Mouse (Mus musculus) limb, embryonic 15.5 days (tissue): ENCODE results near the gene Jsrp1. TPM values are rescaled to one million over a fixed set of nuclear protein-coding genes. Genes with fewer than 3 reads are reported as not detected.

Experiments
- ATAC-seq: fragments of 200-750 bp; cut with Nextera tagmentation; 2 replicates; pipeline ENCODE4 v1.8.0; 2017; ENCODE audit warnings: low read depth, moderate TSS enrichment; ENCODE audit not compliant: insufficient number of reproducible peaks, low FRiP score, low TSS enrichment
- H3K27ac ChIP-seq: fragments of 300-500 bp; sonication (generic); 2 replicates; pipeline ENCODE4 v1.5.1; 2015; ENCODE audit warnings: moderate library complexity, mild to moderate bottlenecking, inconsistent platforms
- H3K27me3 ChIP-seq: fragments of 300-500 bp; sonication (generic); 2 replicates; pipeline ENCODE4 v1.6.1; 2015; ENCODE audit warnings: inconsistent platforms
- H3K36me3 ChIP-seq: fragments of 300-500 bp; sonication (generic); 2 replicates; pipeline ENCODE4 v1.6.1; 2015; ENCODE audit warnings: inconsistent platforms
- H3K4me1 ChIP-seq: fragments of 300-500 bp; sonication (generic); 2 replicates; pipeline ENCODE4 v1.6.1; 2015; ENCODE audit warnings: inconsistent platforms
- H3K4me2 ChIP-seq: fragments of 300-500 bp; sonication (generic); 2 replicates; pipeline ENCODE4 v1.6.1; 2015; ENCODE audit warnings: mild to moderate bottlenecking, inconsistent platforms
- H3K4me3 ChIP-seq: fragments of 300-500 bp; sonication (generic); 2 replicates; pipeline ENCODE4 v1.5.1; 2015; ENCODE audit warnings: mild to moderate bottlenecking, inconsistent platforms
- H3K9ac ChIP-seq: fragments of 300-500 bp; sonication (generic); 2 replicates; pipeline ENCODE4 v1.6.1; 2015; ENCODE audit warnings: inconsistent platforms
- H3K9me3 ChIP-seq: fragments of 300-500 bp; sonication (generic); 2 replicates; pipeline ENCODE4 v1.6.1; 2016; ENCODE audit warnings: inconsistent platforms
- WGBS: fragments of 180-500 bp; shearing (Covaris S2); methylation state at CpG from one replicate; pipeline ENCODE4 v1.1.7; 2015; 5-methylcytosine and 5-hydroxymethylcytosine counted together
- polyA plus RNA-seq: library from polyadenylated mRNA; unstranded; fragments of >200 nt; fragmentation: Nextera tagmentation; extraction: Ambion mirVana; gene quantifications from 2 replicates; pipeline ENCODE4 v1.2.1, GENCODE M21; 2015

The Jsrp1 gene
- polyA plus RNA-seq, 1 experiment from 2014 or later = 7.5 TPM

- no peak for ATAC-seq
- WGBS = 47% methylated on average over 34 of the region's 34 CpGs
- H3K4me3 ChIP-seq = peak overlapping the region; percentile 49
- H3K4me1 ChIP-seq = peaks cover 50% of the 10 kb centered on the region
- peak overlapping the region; percentile 81 for H3K27ac ChIP-seq
- peak overlapping the region; percentile 95 for H3K4me2 ChIP-seq
- H3K36me3 ChIP-seq = peaks cover 39% of the 10 kb centered on the region
- peaks cover 30% of the 10 kb centered on the region for H3K27me3 ChIP-seq
- H3K9ac ChIP-seq = peak overlapping the region; percentile 35
- no peaks in the 10 kb centered on the region for H3K9me3 ChIP-seq
Measured at GRCm38 (mm10) chr10:80806341-80807056, 6.8 kb downstream of the Jsrp1 start.

GRCm38 (mm10) chr10:80805925-80806324 lies 7.4 kb downstream of the Jsrp1 start:
- Histone ChIP-seq H3K4me3 (no peak overlapping the region), H3K27ac (no peak overlapping the region), H3K27me3 (peaks cover 30% of the 10 kb centered on the region), H3K9ac (no peak overlapping the region), H3K9me3 (no peaks in the 10 kb centered on the region), H3K36me3 (peaks cover 44% of the 10 kb centered on the region), H3K4me2 (no peak overlapping the region), H3K4me1 (peaks cover 50% of the 10 kb centered on the region)
- peak; percentile 17; the same call in 1 of the 2 replicates for ATAC-seq
- 18% methylated on average over 3 of the region's 3 CpGs for WGBS

GRCm38 (mm10) chr10:80805322-80805721 lies 8.0 kb downstream of the Jsrp1 start:
- Histone ChIP-seq H3K4me1 (peaks cover 50% of the 10 kb centered on the region), H3K4me2 (no peak overlapping the region), H3K9me3 (no peaks in the 10 kb centered on the region), H3K36me3 (peaks cover 50% of the 10 kb centered on the region), H3K9ac (no peak overlapping the region), H3K4me3 (no peak overlapping the region), H3K27me3 (peaks cover 25% of the 10 kb centered on the region), H3K27ac (no peak overlapping the region)
- ATAC-seq = no peak
- WGBS = 69% methylated on average over 5 of the region's 5 CpGs

DNA sequence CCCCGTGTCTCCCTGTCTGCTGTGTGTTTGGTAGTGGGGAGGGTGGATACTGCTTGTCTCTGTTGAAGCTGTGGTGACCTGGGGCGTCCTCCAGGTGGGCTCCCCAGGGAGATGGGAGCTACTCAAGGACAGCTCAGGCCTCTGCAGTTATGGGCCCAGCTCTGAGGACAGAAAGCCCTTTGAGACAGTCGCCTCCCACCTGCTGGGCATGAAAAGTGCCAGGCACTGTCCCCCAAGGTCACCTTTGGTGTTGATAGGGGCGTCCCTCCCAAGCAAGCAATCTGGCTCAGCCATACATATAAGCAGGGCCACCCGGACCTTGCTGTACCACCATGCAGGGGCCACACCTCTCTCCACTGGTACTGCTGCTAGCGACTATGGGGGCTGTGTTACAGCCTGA lies 8.4 kb downstream of the Jsrp1 start, which contains the start of gene Amh:
Gene Amh, plus strand, starts transcription at position 328 of the 400 bp plus-strand sequence.
- Histone ChIP-seq H3K36me3 (peaks cover 53% of the 10 kb centered on the region), H3K9ac (no peak within 1 kb of the TSS), H3K4me1 (peaks cover 50% of the 10 kb centered on the region), H3K4me3 (no peak within 1 kb of the TSS), H3K9me3 (no peaks in the 10 kb centered on the region), H3K4me2 (no peak within 1 kb of the TSS), H3K27ac (no peak within 1 kb of the TSS), H3K27me3 (peaks cover 21% of the 10 kb centered on the region)
- no peak for ATAC-seq
- 65% methylated on average over 6 of the region's 6 CpGs for WGBS

DNA sequence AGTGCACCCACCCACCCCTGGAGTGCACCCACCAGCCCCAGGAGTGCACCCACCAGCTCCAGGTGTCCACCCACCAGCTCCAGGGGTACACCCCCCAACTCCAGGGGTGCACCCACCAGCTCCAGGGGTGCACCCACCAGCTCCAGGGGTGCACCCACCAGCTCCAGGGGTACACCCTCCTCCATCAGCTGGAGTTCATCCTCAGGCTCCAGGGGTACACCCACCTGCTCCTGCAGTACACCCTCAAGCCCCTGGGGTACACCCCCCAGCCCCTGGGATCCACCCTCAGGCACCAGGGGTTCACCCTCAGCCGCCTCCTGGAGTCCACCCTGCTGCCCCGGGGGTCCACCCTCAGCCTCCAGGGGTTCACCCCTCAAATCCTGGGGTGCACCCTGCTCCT lies 9.0 kb downstream of the Jsrp1 start:
- no peak overlapping the region for H3K4me2 ChIP-seq
- 92% methylated on average over 2 of the region's 2 CpGs for WGBS
- peaks cover 55% of the 10 kb centered on the region for H3K4me1 ChIP-seq
- peaks cover 16% of the 10 kb centered on the region for H3K27me3 ChIP-seq
- H3K36me3 ChIP-seq = peaks cover 53% of the 10 kb centered on the region
- no peaks in the 10 kb centered on the region for H3K9me3 ChIP-seq
- no peak overlapping the region for H3K9ac ChIP-seq
- no peak overlapping the region for H3K27ac ChIP-seq
- no peak for ATAC-seq
- no peak overlapping the region for H3K4me3 ChIP-seq

- no peaks in the 10 kb centered on the region for H3K9me3 ChIP-seq
- H3K9ac ChIP-seq = no peak overlapping the region
- no peak overlapping the region for H3K4me3 ChIP-seq
- no peak for ATAC-seq
- no peak overlapping the region for H3K27ac ChIP-seq
- 83% methylated on average over 3 of the region's 3 CpGs for WGBS
- H3K27me3 ChIP-seq = peaks cover 2% of the 10 kb centered on the region
- peaks cover 42% of the 10 kb centered on the region for H3K4me1 ChIP-seq
- H3K4me2 ChIP-seq = no peak overlapping the region
- H3K36me3 ChIP-seq = peaks cover 53% of the 10 kb centered on the region
Measured at GRCm38 (mm10) chr10:80802996-80803395, 10.3 kb downstream of the Jsrp1 start.

GRCm38 (mm10) chr10:80802204-80802912 lies 10.9 kb downstream of the Jsrp1 start:
- no peaks in the 10 kb centered on the region for H3K27me3 ChIP-seq
- H3K27ac ChIP-seq = no peak overlapping the region
- peaks cover 36% of the 10 kb centered on the region for H3K4me1 ChIP-seq
- no peak overlapping the region for H3K4me3 ChIP-seq
- no peak overlapping the region for H3K9ac ChIP-seq
- H3K36me3 ChIP-seq = peaks cover 53% of the 10 kb centered on the region
- ATAC-seq = no peak
- H3K9me3 ChIP-seq = no peaks in the 10 kb centered on the region
- H3K4me2 ChIP-seq = no peak overlapping the region
- 89% methylated on average over 10 of the region's 10 CpGs for WGBS

DNA sequence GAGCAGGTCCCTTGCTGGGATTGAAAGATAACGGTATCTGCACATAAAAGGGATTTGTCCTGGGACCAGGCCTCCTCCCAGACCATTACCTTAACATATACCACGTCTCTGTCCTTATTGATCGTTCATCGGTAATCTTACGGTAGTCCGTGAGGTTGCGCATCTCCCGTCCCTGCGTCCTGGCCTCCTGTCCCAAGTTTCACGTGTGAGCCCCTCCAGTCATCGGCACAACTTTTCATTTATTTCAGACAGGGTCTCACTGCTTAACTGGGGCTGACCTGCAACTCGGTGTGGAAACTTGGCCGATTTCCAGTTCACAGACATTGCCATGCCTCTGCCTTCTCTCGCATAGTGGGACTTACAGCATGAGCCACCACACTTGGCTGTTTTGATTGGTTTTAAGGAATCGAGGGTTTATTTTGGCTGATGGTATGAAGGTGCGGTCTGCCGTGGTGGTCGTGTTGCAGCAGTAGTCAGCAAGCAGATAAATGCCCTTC lies 14.2 kb downstream of the Jsrp1 start:
- Histone ChIP-seq H3K4me2 (peak overlapping the region; percentile 54), H3K9ac (peak overlapping the region; percentile 98), H3K4me3 (peak overlapping the region; percentile 93), H3K36me3 (peaks cover 66% of the 10 kb centered on the region), H3K27ac (peak overlapping the region; percentile 98), H3K27me3 (no peaks in the 10 kb centered on the region), H3K4me1 (peaks cover 27% of the 10 kb centered on the region), H3K9me3 (no peaks in the 10 kb centered on the region)
- WGBS = 2% methylated on average over 18 of the region's 18 CpGs
- no peak for ATAC-seq

DNA sequence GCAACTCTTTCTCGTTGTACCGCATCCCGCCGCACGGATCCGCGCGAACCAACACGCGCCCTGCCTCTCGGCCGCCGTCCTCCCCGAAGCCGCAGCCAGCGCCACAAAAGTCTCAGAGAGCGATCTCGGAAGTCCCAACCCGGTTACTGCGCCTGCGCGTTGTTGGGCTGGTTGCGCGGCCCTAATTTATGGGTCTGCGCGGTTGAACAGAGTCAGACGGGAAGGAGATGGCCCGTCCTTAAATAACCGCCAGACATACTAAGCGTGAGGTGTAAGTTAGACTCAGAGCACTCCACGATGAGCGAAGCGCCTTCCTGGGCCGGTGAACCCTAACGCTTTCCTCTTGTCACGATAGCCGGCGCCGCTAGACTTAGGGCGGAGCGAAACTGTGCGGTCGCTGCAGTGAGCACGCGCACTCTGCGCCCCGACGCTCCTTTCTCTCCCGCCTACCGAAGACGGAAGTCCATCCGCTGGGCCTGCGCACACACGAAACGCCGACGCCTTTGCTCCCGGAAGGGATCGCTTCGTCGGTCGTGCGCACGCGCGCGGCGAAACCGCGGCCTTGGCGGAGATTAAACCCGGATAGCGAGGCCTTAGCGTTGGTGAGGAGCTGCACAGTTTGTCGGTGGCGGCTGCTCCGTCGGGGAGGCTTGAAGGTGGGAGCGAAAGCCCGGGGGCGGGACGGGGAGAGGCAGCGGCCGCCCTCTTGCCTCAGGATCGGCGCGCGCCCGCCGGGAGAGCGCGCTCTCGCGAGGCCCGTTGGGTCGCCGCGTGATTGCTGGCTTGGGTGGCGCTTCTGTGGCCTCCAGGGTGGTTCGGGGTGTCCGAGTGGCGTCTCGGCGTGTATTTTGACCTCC lies 14.9 kb downstream of the Jsrp1 start, which contains the start of the genes Sf3a2 and Plekhj1:
Gene Sf3a2, plus strand, starts transcription at position 49 of the 857 bp plus-strand sequence.
Gene Plekhj1, minus strand, starts transcription at position 477 of the 857 bp plus-strand sequence.
- H3K4me3 ChIP-seq = peak within 1 kb of the TSS; percentile 93
- under 1% methylated on average over 104 of the region's 104 CpGs for WGBS
- no peaks in the 10 kb centered on the region for H3K9me3 ChIP-seq
- peak within 1 kb of the TSS; percentile 98 for H3K27ac ChIP-seq
- H3K9ac ChIP-seq = peak within 1 kb of the TSS; percentile 98
- H3K4me1 ChIP-seq = peaks cover 27% of the 10 kb centered on the region
- H3K4me2 ChIP-seq = peak within 1 kb of the TSS; percentile 54
- H3K36me3 ChIP-seq = peaks cover 66% of the 10 kb centered on the region
- no peaks in the 10 kb centered on the region for H3K27me3 ChIP-seq
- peak; percentile 89 for ATAC-seq

DNA sequence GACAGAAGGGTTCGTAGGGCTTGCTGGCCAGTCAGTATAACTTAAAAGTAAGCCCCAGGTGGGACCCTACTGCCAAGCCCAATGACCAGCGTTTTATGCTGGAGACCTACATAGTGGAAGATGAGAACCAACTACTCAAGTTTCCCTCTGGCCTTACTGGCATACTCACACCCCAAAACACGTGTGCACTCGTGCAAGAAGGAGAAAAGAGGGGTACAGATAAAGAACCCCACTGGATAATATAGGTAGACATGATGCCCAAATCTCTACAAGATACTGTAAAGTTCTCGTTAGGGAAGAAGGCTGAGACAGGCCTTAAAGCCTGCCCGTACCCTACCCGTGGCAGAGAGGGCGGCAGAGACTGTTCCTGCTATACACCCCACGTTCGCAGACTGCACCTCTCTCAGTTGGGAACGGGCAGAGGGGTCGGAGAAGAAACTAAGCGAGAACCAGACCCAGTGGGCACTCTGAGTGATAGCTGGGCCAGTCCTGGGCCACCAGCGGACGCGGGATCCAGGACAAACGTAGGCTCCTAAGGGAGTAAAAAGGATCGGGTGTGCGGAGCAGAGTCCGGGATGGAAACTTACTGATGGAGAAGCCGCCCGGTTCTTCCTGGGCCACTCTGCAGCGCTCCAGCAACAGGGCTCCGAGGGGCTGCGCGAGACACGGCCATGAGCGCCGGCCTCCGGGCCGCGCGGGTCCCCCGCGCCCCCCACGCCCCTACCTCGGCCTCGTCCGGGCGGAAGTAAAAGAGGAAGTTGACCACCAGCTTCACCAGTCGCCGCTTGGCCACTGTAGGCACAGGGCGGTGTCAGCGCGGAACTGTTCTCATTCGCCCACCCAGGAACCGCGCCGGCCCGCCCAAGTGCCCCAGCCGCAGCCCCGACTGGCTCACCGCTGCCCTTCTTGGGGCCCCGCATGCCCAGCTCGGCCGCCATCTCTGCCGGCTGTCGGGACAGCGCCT lies 15.8 kb downstream of the Jsrp1 start:
- peak overlapping the region; percentile 93 for H3K4me3 ChIP-seq
- H3K36me3 ChIP-seq = peaks cover 66% of the 10 kb centered on the region
- peaks cover 27% of the 10 kb centered on the region for H3K4me1 ChIP-seq
- no peaks in the 10 kb centered on the region for H3K27me3 ChIP-seq
- peak overlapping the region; percentile 54 for H3K4me2 ChIP-seq
- H3K9ac ChIP-seq = peak overlapping the region; percentile 98
- WGBS = 1% methylated on average over 59 of the region's 59 CpGs
- H3K9me3 ChIP-seq = no peaks in the 10 kb centered on the region
- H3K27ac ChIP-seq = peak overlapping the region; percentile 98
- peak; percentile 46 for ATAC-seq
